Comparison of ENCODE assay signal across 17 mouse cellular contexts in the genomic region with DNA sequence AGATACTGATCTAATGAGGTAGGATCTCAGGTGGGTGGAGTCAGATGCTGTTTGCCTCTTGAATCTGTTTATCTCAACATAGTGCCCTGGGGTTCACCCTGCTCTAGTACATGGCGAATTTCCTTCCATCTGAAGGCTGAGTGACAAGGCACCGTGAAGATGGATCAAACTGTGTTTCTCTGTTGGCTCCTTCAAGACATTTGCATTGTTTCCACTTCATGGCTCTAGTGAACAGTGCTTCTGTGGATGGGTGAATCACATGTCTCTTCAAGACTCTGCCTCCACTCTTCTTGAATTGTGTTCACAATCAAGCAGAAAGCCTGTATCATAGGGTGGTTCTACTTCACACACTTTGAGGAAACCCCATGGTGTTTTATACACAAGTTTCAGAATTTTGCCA. TPM values are rescaled to one million over a fixed set of nuclear protein-coding genes. Genes with fewer than 3 reads are reported as not detected.
"Had no signal": no experiment of that assay in that cellular context is flagged by ENCODE, and none has a peak within 500 bp of the region (broad histone marks: within the 10 kb centered on the region; RNA-seq: fewer than 3 reads in every experiment).

No protein-coding gene starts in this region.

- H3K4me3 ChIP-seq: neural tube, embryonic 13.5 days; neural tube, embryonic 15.5 days; stomach, embryonic 15.5 days had no signal

- DNase-seq: retina, postnatal 1 day; right cerebral cortex, adult 18-20 months; right cerebral cortex, postnatal 14 days; right cerebral cortex, postnatal 25 days; right cerebral cortex, postnatal 4 days; spleen, adult 18-20 months; thymus, adult 18-20 months; thymus, adult 2 months; thymus, postnatal 14 days; thymus, postnatal 25 days; thymus, postnatal 36 days; thymus, postnatal 4 days had no signal

- H3K9me3 ChIP-seq: neural tube, embryonic 13.5 days; neural tube, embryonic 15.5 days; stomach, embryonic 15.5 days had no signal

- H3K4me2 ChIP-seq: neural tube, embryonic 13.5 days; neural tube, embryonic 15.5 days; stomach, embryonic 15.5 days had no signal

- H3K9ac ChIP-seq: neural tube, embryonic 13.5 days; neural tube, embryonic 15.5 days; stomach, embryonic 15.5 days had no signal

- H3K27me3 ChIP-seq: neural tube, embryonic 13.5 days; neural tube, embryonic 15.5 days; stomach, embryonic 15.5 days had no signal

- H3K27ac ChIP-seq: neural tube, embryonic 13.5 days; neural tube, embryonic 15.5 days; stomach, embryonic 15.5 days; stomach, postnatal 0 days had no signal

- H3K36me3 ChIP-seq: neural tube, embryonic 13.5 days; neural tube, embryonic 15.5 days; stomach, embryonic 15.5 days had no signal

- H3K4me1 ChIP-seq: neural tube, embryonic 13.5 days; neural tube, embryonic 15.5 days; stomach, embryonic 15.5 days had no signal

RNA-seq across cellular contexts. Expression of gene Ttll7, which starts 8.1 kb away (rescaled TPM):
- total RNA-seq: neutrophil, adult 5-6 weeks had no signal
